Mouse (Mus musculus) embryonic facial prominence, embryonic 11.5 days (tissue): ENCODE data around the gene Mgme1. TPM values are rescaled to one million over a fixed set of nuclear protein-coding genes. Genes with fewer than 3 reads are reported as not detected.

Source experiments
- ATAC-seq: fragments of 200-750 bp; cut with Nextera tagmentation; replicated peaks from 2 replicates; pipeline ENCODE4 v1.8.0; 2017; ENCODE audit warnings: low read depth; ENCODE audit not compliant: insufficient number of reproducible peaks, low FRiP score, low TSS enrichment
- DNase-seq: peaks from one replicate; pipeline ENCODE4 v3.0.0-alpha.2; 2015; ENCODE audit warnings: low spot score
- H3K27ac ChIP-seq: fragments of 300-500 bp; sonication (generic); replicated peaks from 2 replicates; pipeline ENCODE4 v1.5.1; 2014; ENCODE audit warnings: mild to moderate bottlenecking, low read depth, low read length, control low read depth
- H3K27me3 ChIP-seq: fragments of 300-500 bp; sonication (generic); 2 replicates; pipeline ENCODE4 v1.6.1; 2014; ENCODE audit warnings: mild to moderate bottlenecking, low read length, moderate library complexity, mixed read lengths; ENCODE audit not compliant: control insufficient read depth, insufficient read depth
- H3K36me3 ChIP-seq: fragments of 300-500 bp; sonication (generic); replicated peaks from 2 replicates; pipeline ENCODE4 v1.6.1; 2014; ENCODE audit warnings: low read depth, mild to moderate bottlenecking, low read length, moderate library complexity, mixed read lengths; ENCODE audit not compliant: control insufficient read depth, insufficient read depth
- H3K4me1 ChIP-seq: fragments of 300-500 bp; sonication (generic); 2 replicates; pipeline ENCODE4 v1.6.1; 2014; ENCODE audit warnings: low read length, mixed read lengths; ENCODE audit not compliant: control insufficient read depth, insufficient read depth
- H3K4me2 ChIP-seq: fragments of 300-500 bp; sonication (generic); 2 replicates; pipeline ENCODE4 v1.6.1; 2014; ENCODE audit warnings: low read depth, mild to moderate bottlenecking, control low read depth, low read length, moderate library complexity
- H3K4me3 ChIP-seq: fragments of 300-500 bp; sonication (generic); 2 replicates; pipeline ENCODE4 v1.5.1; 2014; ENCODE audit warnings: low read depth, low read length, control low read depth
- H3K9ac ChIP-seq: fragments of 300-500 bp; sonication (generic); replicated peaks from 2 replicates; pipeline ENCODE4 v1.6.1; 2014; ENCODE audit warnings: mild to moderate bottlenecking, control low read depth, low read length
- H3K9me3 ChIP-seq: fragments of 300-500 bp; sonication (generic); replicated peaks from 2 replicates; pipeline ENCODE4 v1.6.1; 2016; ENCODE audit warnings: mild to moderate bottlenecking, low read length, inconsistent platforms, mixed read lengths; ENCODE audit not compliant: control insufficient read depth
- WGBS: fragments of 180-500 bp; shearing (Covaris S2); extraction: QIAGEN DNeasy Blood & Tissue Kit; methylation state at CpG from one replicate; pipeline ENCODE4 v1.1.7; 2014; 5-methylcytosine and 5-hydroxymethylcytosine counted together
- polyA plus RNA-seq: library from polyadenylated mRNA; unstranded; fragments of >200 nt; fragmentation: Nextera tagmentation; extraction: Ambion mirVana; gene quantifications from 2 replicates; pipeline ENCODE4 v1.2.1, GENCODE M21; 2014

The Mgme1 gene
- polyA plus RNA-seq, 1 experiment from 2014 or later: 20.1 TPM

DNA sequence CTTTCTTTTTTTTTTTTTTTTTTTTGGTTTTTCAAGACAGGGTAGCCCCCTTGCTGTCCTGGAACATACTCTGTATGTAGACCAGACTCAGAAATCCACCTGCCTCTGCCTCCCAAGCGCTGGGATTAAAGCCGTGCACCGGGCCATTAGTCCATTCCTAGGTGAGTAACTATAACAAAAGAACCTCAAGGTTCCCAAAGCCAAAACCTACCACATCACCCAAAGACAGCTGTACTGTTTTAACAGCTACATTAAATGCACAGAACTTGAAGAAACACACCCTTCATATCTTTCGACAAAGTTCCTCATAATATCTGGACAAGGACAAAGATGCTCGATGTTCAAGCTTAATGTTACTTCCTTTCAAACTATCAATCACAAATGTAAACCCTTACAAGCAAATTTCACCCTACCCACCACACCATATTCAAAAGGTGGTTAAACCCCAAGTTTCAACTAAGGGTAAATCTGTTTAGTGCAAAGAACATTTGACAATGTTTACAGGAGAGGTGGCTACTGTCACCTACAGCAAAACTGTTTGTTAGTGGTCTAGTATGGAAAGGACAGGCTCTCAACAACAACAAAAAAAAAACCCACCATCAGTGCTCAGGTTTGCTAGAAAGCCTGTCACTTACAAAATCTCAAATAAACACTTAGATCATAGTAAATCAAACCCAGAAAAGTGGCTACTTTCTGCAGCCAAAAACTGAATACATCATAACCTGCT is 3.3 kb upstream of the Mgme1 start:
- 54% methylated on average over 5 of the region's 5 CpGs for WGBS
- Histone ChIP-seq H3K36me3 (no peaks in the 10 kb centered on the region), H3K4me2 (no peak overlapping the region), H3K4me3 (no peak overlapping the region), H3K9ac (no peak overlapping the region), H3K27me3 (no peaks in the 10 kb centered on the region), H3K4me1 (no peaks in the 10 kb centered on the region), H3K27ac (no peak overlapping the region), H3K9me3 (no peaks in the 10 kb centered on the region)
- DNase-seq (no peak), ATAC-seq (no peak)

DNA sequence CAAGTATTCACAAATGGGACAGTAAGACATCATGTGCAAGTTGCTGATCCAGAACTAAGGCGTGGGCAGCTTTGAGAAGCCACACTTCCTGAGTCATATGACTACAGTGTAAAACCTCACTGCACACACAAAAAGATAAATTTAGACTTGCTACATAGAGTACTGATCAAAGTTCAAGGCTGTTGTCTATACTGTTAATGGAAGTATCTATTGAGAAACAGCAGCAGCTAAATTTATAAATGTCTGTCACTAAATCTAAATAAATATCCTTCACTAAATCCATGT is 2.8 kb upstream of the Mgme1 start:
- Histone ChIP-seq H3K4me2 (no peak overlapping the region), H3K27ac (no peak overlapping the region), H3K9ac (no peak overlapping the region), H3K4me1 (no peaks in the 10 kb centered on the region), H3K9me3 (no peaks in the 10 kb centered on the region), H3K27me3 (no peaks in the 10 kb centered on the region), H3K4me3 (no peak overlapping the region), H3K36me3 (no peaks in the 10 kb centered on the region)
- 36% methylated on average over 1 of the region's 1 CpGs for whole genome bisulfite sequencing
- DNase-seq (no peak), ATAC-seq (no peak)

DNA sequence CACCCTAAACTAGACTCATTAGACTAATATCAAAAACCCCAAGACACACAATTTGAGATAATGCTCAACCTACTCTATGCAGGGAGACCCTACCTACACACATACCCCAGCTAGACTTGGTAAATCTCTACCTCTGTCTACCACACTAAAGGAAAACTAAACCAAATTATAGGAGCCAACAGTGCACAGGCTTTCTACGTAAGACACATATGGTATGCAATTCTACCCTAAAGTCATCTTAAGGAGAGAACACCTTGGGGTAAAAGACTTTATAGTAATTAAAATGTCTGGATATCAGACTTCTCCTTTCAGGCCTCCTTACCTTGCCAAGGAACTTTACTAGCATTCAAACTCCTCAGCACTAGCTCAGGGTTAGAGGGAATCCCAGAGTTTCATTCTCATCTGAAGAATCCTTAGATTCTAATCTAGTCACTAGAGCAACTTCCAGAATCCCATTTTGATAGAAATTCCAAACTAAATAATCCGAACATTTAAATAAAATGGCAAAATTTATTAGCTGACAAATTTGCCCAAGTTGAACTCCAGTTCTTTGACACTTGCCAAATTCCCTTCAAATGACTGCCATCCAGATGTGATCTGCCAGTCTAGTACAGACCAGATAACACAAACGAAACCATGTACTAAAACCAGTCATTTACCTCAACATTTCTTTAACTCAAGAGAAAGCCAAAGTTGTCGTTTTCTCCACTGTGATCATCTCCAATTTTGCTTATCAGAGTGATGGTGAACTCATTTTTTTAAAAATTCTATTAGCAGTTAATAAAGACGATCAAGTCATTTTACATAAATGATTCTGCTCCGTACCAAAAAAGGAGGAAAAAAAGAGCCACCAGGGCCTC is 1.8 kb upstream of the Mgme1 start:
- no peaks in the 10 kb centered on the region for H3K27me3 ChIP-seq
- H3K9me3 ChIP-seq: no peaks in the 10 kb centered on the region
- WGBS: 7% methylated on average over 6 of the region's 6 CpGs
- H3K36me3 ChIP-seq: no peaks in the 10 kb centered on the region
- peak overlapping the region; percentile 96; the same call in 1 of the 2 replicates for H3K9ac ChIP-seq
- no peak overlapping the region for H3K27ac ChIP-seq
- peak overlapping the region; percentile 82 for H3K4me3 ChIP-seq
- DNase-seq (no peak), ATAC-seq (no peak)
- no peaks in the 10 kb centered on the region for H3K4me1 ChIP-seq
- peak overlapping the region; percentile 72 for H3K4me2 ChIP-seq

DNA sequence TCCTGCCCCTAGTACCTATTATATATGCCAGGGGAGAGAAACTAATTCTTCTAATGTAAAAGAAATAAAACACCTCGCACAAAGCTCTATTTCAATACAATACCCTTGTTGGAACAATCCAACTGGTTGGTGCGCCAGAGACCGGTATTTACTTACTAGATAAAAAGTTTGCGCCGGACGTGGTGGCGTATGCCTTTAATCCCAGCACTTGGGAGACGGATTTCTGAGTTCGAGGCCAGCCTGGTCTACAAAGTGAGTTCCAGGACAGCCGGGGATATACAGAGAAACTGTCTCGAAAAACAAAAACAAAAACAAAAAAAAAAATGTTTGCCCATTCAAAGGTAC is 1.2 kb upstream of the Mgme1 start:
- ATAC-seq (no peak), DNase-seq (peak; percentile 59)
- H3K36me3 ChIP-seq: no peaks in the 10 kb centered on the region
- no peaks in the 10 kb centered on the region for H3K27me3 ChIP-seq
- no peaks in the 10 kb centered on the region for H3K9me3 ChIP-seq
- peak overlapping the region; percentile 82 for H3K4me3 ChIP-seq
- no peaks in the 10 kb centered on the region for H3K4me1 ChIP-seq
- H3K4me2 ChIP-seq: peak overlapping the region; percentile 72
- peak overlapping the region; percentile 96 for H3K9ac ChIP-seq
- under 1% methylated on average over 11 of the region's 11 CpGs for WGBS
- H3K27ac ChIP-seq: no peak overlapping the region

DNA sequence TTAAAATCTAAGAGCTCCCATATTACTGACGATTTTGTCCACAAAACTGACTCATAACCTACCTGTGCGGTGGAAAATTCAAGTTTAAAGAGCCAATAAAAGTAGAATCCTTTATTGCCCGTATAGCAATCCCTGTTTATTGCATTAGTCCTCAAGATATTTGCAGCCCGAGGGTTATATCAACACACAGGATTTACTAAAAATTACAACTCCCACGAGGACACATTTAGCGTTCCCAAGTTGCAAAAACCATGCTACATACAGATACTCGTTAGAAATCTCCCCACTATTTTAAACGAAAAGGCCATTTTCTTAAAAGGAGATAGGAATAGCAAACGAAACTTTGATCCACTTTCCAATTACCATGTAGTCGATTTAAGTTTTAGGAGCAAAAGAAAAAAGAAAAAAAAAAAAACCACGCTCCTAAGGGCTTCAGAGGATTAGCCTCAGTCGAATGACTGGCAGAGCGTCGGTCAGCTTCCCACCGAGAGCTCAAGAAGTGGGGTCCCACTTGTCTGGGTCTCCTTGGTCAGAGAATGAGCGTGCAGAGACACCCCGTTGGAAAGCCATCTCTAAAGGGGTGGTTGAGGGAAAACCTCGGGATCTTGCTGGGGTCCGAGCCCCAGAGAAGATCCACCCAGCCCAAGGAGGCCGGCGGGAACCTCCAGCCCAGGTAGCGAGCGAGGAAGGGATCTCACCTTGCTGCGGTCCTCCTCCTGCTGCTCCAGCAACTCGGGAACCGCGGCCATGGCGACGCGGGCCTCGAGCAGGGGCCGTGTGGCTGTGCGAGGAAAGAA is 586 bp upstream of the Mgme1 start:
- under 1% methylated on average over 28 of the region's 33 CpGs for WGBS
- Histone ChIP-seq H3K9me3 (no peaks in the 10 kb centered on the region), H3K27me3 (no peaks in the 10 kb centered on the region), H3K4me3 (peak overlapping the region; percentile 82), H3K27ac (peak overlapping the region; percentile 86), H3K36me3 (no peaks in the 10 kb centered on the region), H3K4me2 (peak overlapping the region; percentile 72), H3K9ac (peak overlapping the region; percentile 96), H3K4me1 (no peaks in the 10 kb centered on the region)
- ATAC-seq (no peak; the same call in 1 of the 2 replicates), DNase-seq (peak; percentile 38)

DNA sequence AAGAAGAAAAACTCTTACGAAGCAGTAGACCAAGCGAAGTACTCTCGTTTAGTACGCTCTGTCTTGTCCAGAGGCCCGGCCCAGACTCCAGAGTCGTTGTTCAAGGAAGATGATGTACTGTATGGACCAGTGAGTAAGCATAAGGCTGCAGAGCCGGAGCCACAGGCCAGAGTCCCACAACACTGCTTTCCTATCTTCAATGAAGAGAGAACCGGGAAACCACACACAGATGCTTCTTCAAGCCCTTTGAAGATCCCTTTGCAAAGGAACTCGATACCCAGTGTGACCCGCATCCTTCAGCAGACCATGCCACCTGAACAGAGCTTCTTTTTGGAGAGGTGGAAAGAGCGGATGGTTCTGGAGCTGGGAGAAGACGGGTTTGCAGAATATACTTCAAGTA is 1.6 kb downstream of the Mgme1 start:
- H3K9ac ChIP-seq: no peak overlapping the region
- H3K4me1 ChIP-seq: no peaks in the 10 kb centered on the region
- no peaks in the 10 kb centered on the region for H3K36me3 ChIP-seq
- ATAC-seq (no peak), DNase-seq (no peak)
- 89% methylated on average over 12 of the region's 12 CpGs for WGBS
- H3K4me3 ChIP-seq: no peak overlapping the region
- no peak overlapping the region for H3K4me2 ChIP-seq
- no peaks in the 10 kb centered on the region for H3K27me3 ChIP-seq
- H3K27ac ChIP-seq: no peak overlapping the region
- no peaks in the 10 kb centered on the region for H3K9me3 ChIP-seq

DNA sequence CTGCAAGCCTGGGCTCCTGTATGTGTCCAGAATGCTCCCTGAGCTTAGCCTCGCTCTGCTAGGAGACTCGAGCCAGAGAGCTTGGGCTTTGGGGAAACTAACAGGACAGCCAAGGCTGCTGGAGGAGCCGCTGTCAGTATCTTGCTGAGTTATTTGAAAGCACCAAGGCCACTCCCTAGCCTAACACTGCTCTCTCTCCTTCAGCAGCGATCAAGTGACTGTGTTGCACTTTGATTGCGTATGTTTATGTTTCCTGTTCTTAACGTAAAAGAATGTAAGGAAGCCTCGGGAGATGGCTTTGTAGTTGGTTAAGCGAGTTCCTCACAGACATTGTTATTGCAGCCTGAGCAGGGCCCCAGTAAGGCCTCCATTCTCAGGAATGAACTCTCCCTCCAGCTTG is 4.3 kb downstream of the Mgme1 start:
- H3K4me2 ChIP-seq: no peak overlapping the region
- no peak overlapping the region for H3K9ac ChIP-seq
- H3K9me3 ChIP-seq: no peaks in the 10 kb centered on the region
- no peak overlapping the region for H3K4me3 ChIP-seq
- no peak for DNase-seq
- no peaks in the 10 kb centered on the region for H3K4me1 ChIP-seq
- H3K36me3 ChIP-seq: no peaks in the 10 kb centered on the region
- H3K27me3 ChIP-seq: no peaks in the 10 kb centered on the region
- ATAC-seq: no peak
- no peak overlapping the region for H3K27ac ChIP-seq
- 49% methylated on average over 8 of the region's 8 CpGs for WGBS

DNA sequence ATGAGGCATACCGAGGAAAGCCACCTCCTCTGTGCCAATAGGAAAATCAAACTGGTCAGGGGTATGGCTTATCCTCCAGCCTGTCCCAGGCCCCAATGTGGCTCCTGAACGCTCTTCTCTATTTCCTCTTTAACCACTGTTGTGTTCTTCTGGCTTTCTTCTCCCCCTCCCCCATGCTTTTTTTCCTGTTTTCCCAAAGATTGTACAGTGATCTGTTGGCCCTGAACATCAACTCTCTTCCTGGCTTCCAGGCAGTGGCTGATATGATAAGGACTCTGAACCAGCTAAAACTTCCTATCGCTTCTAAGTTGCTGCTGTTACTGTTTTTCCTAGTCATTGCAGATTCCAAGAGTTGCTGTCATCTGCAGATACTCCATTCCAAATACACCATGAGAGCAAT is 6.4 kb downstream of the Mgme1 start:
- Histone ChIP-seq H3K4me3 (no peak overlapping the region), H3K9me3 (no peaks in the 10 kb centered on the region), H3K36me3 (no peaks in the 10 kb centered on the region), H3K27me3 (no peaks in the 10 kb centered on the region), H3K27ac (no peak overlapping the region), H3K9ac (no peak overlapping the region), H3K4me1 (no peaks in the 10 kb centered on the region), H3K4me2 (no peak overlapping the region)
- WGBS: 86% methylated on average over 3 of the region's 3 CpGs
- ATAC-seq (no peak), DNase-seq (no peak)
